Mouse (Mus musculus) heart, adult 11 months (tissue): Measurements from ENCODE around the gene Etfa.

ENCODE experiments used
- DNase-seq: peaks from one replicate; pipeline ENCODE4 v3.0.0; 2022

Gene Etfa

GRCm38 (mm10) chr9:55421786-55422185 is 90.3 kb downstream of the Etfa start:
- DNase-seq, result no peak

DNA sequence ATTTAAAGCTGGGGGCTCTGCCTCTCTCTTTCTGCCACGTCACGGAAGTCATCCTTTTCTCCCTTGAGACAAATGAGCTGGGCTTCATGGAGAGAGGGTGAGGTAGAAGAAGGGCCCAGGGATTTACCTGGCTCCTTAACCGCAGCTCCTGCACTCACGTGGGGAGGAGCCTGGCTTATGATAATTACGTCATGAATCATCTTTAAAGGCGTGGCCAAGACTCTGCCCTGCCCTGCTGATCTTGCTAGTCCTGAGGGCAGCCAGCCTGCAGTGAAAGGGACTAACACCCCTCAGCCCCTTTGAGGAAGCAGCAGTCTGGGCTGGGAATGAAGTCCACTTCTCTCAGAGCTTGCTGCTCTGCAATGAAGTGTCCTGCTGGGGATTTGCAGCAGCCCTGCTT is 100.9 kb downstream of the Etfa start:
- DNase-seq, result no peak

- no peak for DNase-seq
These were observed 101.6 kb downstream of the Etfa start for GRCm38 (mm10) chr9:55410430-55410829.

- no peak for DNase-seq
These were observed 102.2 kb downstream of the Etfa start for GRCm38 (mm10) chr9:55409833-55410232.

- no peak for DNase-seq
These were observed 103.2 kb downstream of the Etfa start for GRCm38 (mm10) chr9:55408851-55409250.

GRCm38 (mm10) chr9:55406773-55407172 is 105.3 kb downstream of the Etfa start:
- DNase-seq, result no peak

- no peak for DNase-seq
These were observed 106.9 kb downstream of the Etfa start for GRCm38 (mm10) chr9:55404976-55405702.
